Mouse (Mus musculus): ENCODE measurements around the gene Gtf3c2. TPM values are rescaled to one million over a fixed set of nuclear protein-coding genes. Genes with fewer than 3 reads are reported as not detected.

The Gtf3c2 gene
- total and polyA plus RNA-seq, 3 experiments: 22.8 to 96.9 (median 49.4) TPM

DNA sequence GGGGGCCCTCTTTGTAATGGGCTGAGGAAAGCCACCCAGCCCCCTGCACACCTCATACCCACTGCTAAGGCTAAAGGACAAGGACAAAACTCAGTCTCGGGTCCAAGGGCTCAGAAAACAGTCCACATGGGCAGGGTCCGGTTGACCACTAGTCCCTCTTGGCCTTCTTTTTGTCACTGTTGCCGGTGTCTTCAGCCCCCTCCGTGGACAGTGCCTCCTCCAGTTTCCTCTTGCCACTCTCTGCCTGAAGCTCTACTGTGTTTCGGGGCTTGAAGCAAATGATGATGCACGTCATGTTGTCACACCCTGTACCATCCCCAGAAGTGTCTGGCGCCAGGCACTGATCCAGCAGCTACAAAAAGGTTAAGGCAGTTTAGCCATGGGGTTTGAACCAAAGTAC lies 23.0 kb upstream of the Gtf3c2 start:
- in situ Hi-C loops (cut with MboI; ENCODE audit: low pct_ligation_motif_present, low pct_unique_long_range_greater_than_20kb, low sequenced_read_pairs) (no loop called here), dilution Hi-C loops (cut with MboI; ENCODE audit: extremely low pct_ligation_motif_present, extremely low pct_unique_long_range_greater_than_20kb, low sequenced_read_pairs) (no loop called here)
- TF ChIP-seq NELFE (IDR thresholded peaks at IDR 0.05; ENCODE audit: low read depth, low read length) (no peak), RCOR1 (conservative IDR thresholded peaks at IDR 0.05; ENCODE audit: low read depth, low read length) (no peak), ELF1 (IDR thresholded peaks at IDR 0.05; ENCODE audit: low read depth, low read length) (no peak), USF1 (IDR thresholded peaks at IDR 0.05; ENCODE audit: low read depth, low read length) (no peak), UBTF (IDR thresholded peaks at IDR 0.05; ENCODE audit: low read depth, low read length) (no peak), SMC3 (IDR thresholded peaks at IDR 0.05; ENCODE audit: low read depth, low read length) (no peak), CHD2 (IDR thresholded peaks at IDR 0.05; ENCODE audit: low read length) (no peak), POLR2A (IDR thresholded peaks at IDR 0.05; ENCODE audit: low read depth, low read length) (no peak), MEF2A (IDR thresholded peaks at IDR 0.05; ENCODE audit: borderline replicate concordance, low read depth, low read length) (no peak), MAX (IDR thresholded peaks at IDR 0.05; ENCODE audit: low read length) (no peak), ZKSCAN1 (IDR thresholded peaks at IDR 0.05; ENCODE audit: borderline replicate concordance, low read depth, low read length) (no peak), ZNF384 (IDR thresholded peaks at IDR 0.05; ENCODE audit: low read depth, low read length) (no peak), GABPA (IDR thresholded peaks at IDR 0.05; ENCODE audit: insufficient replicate concordance, low read depth, low read length) (no peak), CHD1 (IDR thresholded peaks at IDR 0.05; ENCODE audit: low read depth, low read length) (no peak), ZMIZ1 (IDR thresholded peaks at IDR 0.05; ENCODE audit: low read depth, low read length) (no peak), ETS1 (conservative IDR thresholded peaks at IDR 0.05; ENCODE audit: low read depth, low read length) (no peak)
- DNase-seq (ENCODE audit: extremely low read depth): no peak
- Histone ChIP-seq H3K4me3 (replicated peaks in 1 of 3; ENCODE audit: low read depth in 2 of 3, low read length in 2 of 3, poor library complexity in 1 of 3) (peak overlapping the region in 2 of 3 experiments; percentile 68 to 81), H3K9ac (ENCODE audit: insufficient read depth, low read depth) (peak overlapping the region; percentile 60), H3K27me3 (replicated peaks) (no peaks in the 10 kb centered on the region), H3K36me3 (replicated peaks in 1 of 2; ENCODE audit: control insufficient read depth in 1 of 2, insufficient read depth in 1 of 2, low read length in 1 of 2) (peaks cover 71 to 84% of the 10 kb centered on the region in 2 experiments), H3K9me3 (replicated peaks; ENCODE audit: low read length) (no peaks in the 10 kb centered on the region), H3K27ac (ENCODE audit: insufficient read depth, low read depth) (peak overlapping the region; percentile 64), H3K4me1 (ENCODE audit: control insufficient read depth in 1 of 2, insufficient read depth in 2 of 2) (peaks cover 6 to 23% of the 10 kb centered on the region in 2 experiments), H3K4me2 (ENCODE audit: insufficient read depth, low read depth, poor library complexity, severe bottlenecking) (peak overlapping the region; percentile 67; the same call in 1 of the 2 replicates), H3K79me2 (replicated peaks; ENCODE audit: control insufficient read depth, extremely low read depth, insufficient read depth, poor library complexity, severe bottlenecking) (peaks cover 18% of the 10 kb centered on the region)

DNA sequence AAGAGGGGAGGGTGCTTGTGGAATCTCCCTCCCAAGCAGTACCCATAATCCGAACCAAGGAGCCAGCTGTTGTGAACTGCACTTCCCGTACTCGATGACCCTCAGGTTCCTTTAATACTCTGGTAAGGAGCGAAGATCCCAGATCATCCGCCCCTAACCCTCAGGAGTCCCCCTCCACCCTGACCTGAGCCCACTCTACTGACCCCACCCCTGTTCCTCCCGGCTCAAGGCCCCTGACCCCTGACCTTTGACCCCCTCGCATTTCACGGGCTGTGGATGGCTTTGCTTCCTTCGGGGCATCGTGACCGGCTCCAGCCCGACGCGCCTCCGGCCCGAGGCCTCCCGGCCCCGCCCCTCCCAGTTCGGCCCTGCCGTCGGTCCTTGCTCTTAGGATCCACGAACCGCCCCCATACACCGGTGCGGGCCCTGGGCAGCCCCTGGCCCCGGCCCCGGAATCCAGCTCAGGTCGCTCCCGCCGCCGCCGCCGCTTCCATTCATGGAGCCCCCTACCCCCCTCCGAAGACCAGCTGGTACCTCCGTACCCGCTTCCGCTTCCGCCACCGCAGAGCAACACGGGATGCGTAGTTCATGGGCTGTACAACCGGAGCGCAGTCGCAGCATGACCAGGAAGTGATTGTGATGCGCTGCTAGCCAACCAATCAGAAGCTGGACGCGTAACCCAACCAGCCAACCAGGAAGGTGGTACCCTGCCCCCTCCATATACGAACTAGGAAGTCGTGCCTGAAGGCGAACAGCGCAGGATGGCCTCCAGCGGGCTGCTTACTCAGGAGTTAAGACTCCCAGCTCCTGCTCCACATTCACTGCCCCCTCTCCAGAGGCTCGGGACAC lies 22.0 kb upstream of the Gtf3c2 start, which contains the start of gene Zfp513:
Gene Zfp513, minus strand, starts transcription at position 562 of the 849 bp plus-strand sequence.
- peak; percentile 99 for DNase-seq (ENCODE audit: extremely low read depth)
- TF ChIP-seq MAZ (IDR thresholded peaks at IDR 0.05; ENCODE audit: low read depth, low read length) (0 out of 2 replicates have a peak, but pooled peaks have one; percentile 44), HCFC1 (IDR thresholded peaks at IDR 0.05; ENCODE audit: low read depth, low read length) (peak; percentile 94), MEF2A (IDR thresholded peaks at IDR 0.05; ENCODE audit: borderline replicate concordance, low read depth, low read length) (peak; percentile 52; the same call in 1 of the 2 replicates), MXI1 (IDR thresholded peaks at IDR 0.05; ENCODE audit: low read depth, low read length) (peak; percentile 44), CTCF (conservative IDR thresholded peaks at IDR 0.05 in 1 of 2, IDR thresholded peaks at IDR 0.05 in 1 of 2; ENCODE audit: low read depth in 2 of 2, low read length in 2 of 2) (no peak), MAFK (IDR thresholded peaks at IDR 0.05; ENCODE audit: insufficient replicate concordance, low read length) (no peak), GABPA (IDR thresholded peaks at IDR 0.05; ENCODE audit: insufficient replicate concordance, low read depth, low read length) (peak; percentile 61; the same call in 1 of the 2 replicates), EP300 (IDR thresholded peaks at IDR 0.05; ENCODE audit: low read length) (no peak), ETS1 (conservative IDR thresholded peaks at IDR 0.05; ENCODE audit: low read depth, low read length) (peak; percentile 20; the same call in 1 of the 2 replicates), ZKSCAN1 (IDR thresholded peaks at IDR 0.05; ENCODE audit: borderline replicate concordance, low read depth, low read length) (no peak), MAX (IDR thresholded peaks at IDR 0.05; ENCODE audit: low read length) (peak; percentile 39; the same call in 1 of the 2 replicates), SMC3 (IDR thresholded peaks at IDR 0.05; ENCODE audit: low read depth, low read length) (no peak), KAT2A (IDR thresholded peaks at IDR 0.05; ENCODE audit: insufficient replicate concordance, low read length) (peak; percentile 96; the same call in 1 of the 2 replicates), TBP (conservative IDR thresholded peaks at IDR 0.05; ENCODE audit: low read depth, low read length) (peak; percentile 76; the same call in 1 of the 2 replicates), SIN3A (IDR thresholded peaks at IDR 0.05; ENCODE audit: low read length) (peak; percentile 90), NELFE (IDR thresholded peaks at IDR 0.05; ENCODE audit: low read depth, low read length) (no peak), CHD1 (IDR thresholded peaks at IDR 0.05; ENCODE audit: low read depth, low read length) (no peak), E2F4 (IDR thresholded peaks at IDR 0.05; ENCODE audit: insufficient replicate concordance, low read depth, low read length) (no peak), CHD2 (IDR thresholded peaks at IDR 0.05; ENCODE audit: low read length) (peak; percentile 99), USF2 (conservative IDR thresholded peaks at IDR 0.05; ENCODE audit: low read depth, low read length) (no peak), POLR2AphosphoS2 (IDR thresholded peaks at IDR 0.05; ENCODE audit: low read depth, low read length) (peak; percentile 98), USF1 (IDR thresholded peaks at IDR 0.05; ENCODE audit: low read depth, low read length) (peak; percentile 42), UBTF (IDR thresholded peaks at IDR 0.05; ENCODE audit: low read depth, low read length) (peak; percentile 62; the same call in 1 of the 2 replicates)

More for the DNA sequence above, 22.0 kb upstream of the Gtf3c2 start, which contains the start of gene Zfp513:
- Histone ChIP-seq H3K27ac (ENCODE audit: insufficient read depth, low read depth) (peak within 1 kb of the TSS; percentile 77), H3K4me1 (ENCODE audit: control insufficient read depth in 1 of 2, insufficient read depth in 2 of 2) (peaks cover 6 to 23% of the 10 kb centered on the region in 2 experiments), H3K36me3 (replicated peaks in 1 of 2; ENCODE audit: control insufficient read depth in 1 of 2, insufficient read depth in 1 of 2, low read length in 1 of 2) (peaks cover 71 to 84% of the 10 kb centered on the region in 2 experiments), H3K4me3 (replicated peaks in 1 of 3; ENCODE audit: low read depth in 2 of 3, low read length in 2 of 3, poor library complexity in 1 of 3) (peak within 1 kb of the TSS; percentile 64 to 81 (median 78)), H3K9ac (ENCODE audit: insufficient read depth, low read depth) (peak within 1 kb of the TSS; percentile 92), H3K79me2 (replicated peaks; ENCODE audit: control insufficient read depth, extremely low read depth, insufficient read depth, poor library complexity, severe bottlenecking) (peaks cover 8% of the 10 kb centered on the region), H3K9me3 (replicated peaks; ENCODE audit: low read length) (no peaks in the 10 kb centered on the region), H3K27me3 (replicated peaks) (no peaks in the 10 kb centered on the region), H3K4me2 (ENCODE audit: insufficient read depth, low read depth, poor library complexity, severe bottlenecking) (peak within 1 kb of the TSS; percentile 94)
- dilution Hi-C loops (cut with MboI; ENCODE audit: extremely low pct_ligation_motif_present, extremely low pct_unique_long_range_greater_than_20kb, low sequenced_read_pairs) (no loop called here), in situ Hi-C loops (cut with MboI; ENCODE audit: low pct_ligation_motif_present, low pct_unique_long_range_greater_than_20kb, low sequenced_read_pairs) (no loop called here)

All from CH12.LX (cell line).